Comparison of ENCODE assay signal across 9 mouse cellular contexts in the genomic region with DNA sequence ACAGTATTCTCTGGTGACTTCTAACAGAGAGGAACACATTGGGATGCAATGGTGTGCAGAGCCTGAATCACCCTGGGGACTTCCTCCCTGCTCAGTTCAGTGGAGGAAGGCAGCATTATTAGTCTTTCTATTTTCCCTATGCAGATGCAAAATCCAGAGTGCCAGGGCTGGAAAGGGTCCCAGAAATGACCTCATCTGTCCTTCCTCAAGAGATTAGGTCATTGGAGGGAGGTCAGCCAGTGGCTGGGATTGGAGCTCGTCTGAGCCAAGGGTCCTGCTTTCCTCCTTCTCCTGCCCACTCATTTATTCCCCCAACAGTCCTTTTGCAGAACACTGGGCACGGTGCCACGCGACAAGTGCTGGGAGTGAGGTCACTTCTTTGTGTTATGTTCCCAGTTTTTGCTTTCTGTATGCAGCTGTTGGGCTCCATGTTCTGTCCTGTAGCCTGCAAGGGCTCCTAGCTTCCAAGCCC. TPM values are rescaled to one million over a fixed set of nuclear protein-coding genes. Genes with fewer than 3 reads are reported as not detected.
A peak's percentile ranks its signal among the peaks of the same experiment; 100 is the strongest.
DNase-seq lines count a peak whose midpoint lies in the region; ATAC-seq lines count a peak whose summit lies in the region.
"Had no signal": no experiment of that assay in that cellular context is flagged by ENCODE, and none has a peak within 500 bp of the region (broad histone marks: within the 10 kb centered on the region; RNA-seq: fewer than 3 reads in every experiment).

No protein-coding gene starts in this region.

- H3K36me3 ChIP-seq in hindbrain, embryonic 15.5 days, result no peaks in the 10 kb centered on the region
- no peaks in the 10 kb centered on the region for H3K36me3 ChIP-seq in midbrain, embryonic 14.5 days (ENCODE audit: control insufficient read depth, insufficient read depth, low read length)

- H3K9me3 ChIP-seq in hindbrain, embryonic 15.5 days, result no peaks in the 10 kb centered on the region
- H3K9me3 ChIP-seq in midbrain, embryonic 14.5 days (ENCODE audit: control insufficient read depth, low read length), result no peaks in the 10 kb centered on the region

- H3K4me2 ChIP-seq in hindbrain, embryonic 15.5 days, result no peak overlapping the region
- H3K4me2 ChIP-seq in midbrain, embryonic 14.5 days (ENCODE audit: low read length), result no peak overlapping the region

- no peaks in the 10 kb centered on the region for H3K27me3 ChIP-seq in hindbrain, embryonic 15.5 days
- no peaks in the 10 kb centered on the region for H3K27me3 ChIP-seq in midbrain, embryonic 14.5 days (ENCODE audit: control insufficient read depth, insufficient read depth, low read length)

- peak; percentile 83 for ATAC-seq in hindbrain, embryonic 15.5 days (ENCODE audit: low FRiP score, low read depth)
- peak; percentile 60; the same call in 1 of the 2 replicates for ATAC-seq in midbrain, embryonic 14.5 days (ENCODE audit: low FRiP score, low TSS enrichment)

- H3K4me1 ChIP-seq in hindbrain, embryonic 15.5 days (replicated peaks), result peaks cover 14% of the 10 kb centered on the region
- no peaks in the 10 kb centered on the region for H3K4me1 ChIP-seq in midbrain, embryonic 14.5 days (ENCODE audit: control insufficient read depth, insufficient read depth, low read length)

- peak; percentile 93 for DNase-seq in Muller cell, postnatal 12 days (ENCODE audit: inconsistent ontology term)
- DNase-seq in adrenal gland, postnatal 4 days (ENCODE audit: low spot score in 2 of 2), result peak; percentile 21 to 47
- peak; percentile 90 for DNase-seq in gastrocnemius, adult 18-20 months (ENCODE audit: low spot score)
- peak; percentile 40 to 70 for DNase-seq in layer of hippocampus, postnatal 25 days (ENCODE audit: extremely low spot score in 1 of 2, low spot score in 1 of 2)
- peak; percentile 77 for DNase-seq in midbrain, embryonic 14.5 days
- DNase-seq in testis, postnatal 14 days (ENCODE audit: low spot score), result peak; percentile 65
- no peak for DNase-seq in natural killer cell, adult 2 months (ENCODE audit: low spot score in 2 of 2)

- 37% methylated on average over 4 of the region's 4 CpGs for WGBS in hindbrain, embryonic 15.5 days
- WGBS in midbrain, embryonic 14.5 days, result 63% methylated on average over 4 of the region's 4 CpGs

- H3K4me3 ChIP-seq in hindbrain, embryonic 15.5 days, result no peak overlapping the region
- H3K4me3 ChIP-seq in midbrain, embryonic 14.5 days (replicated peaks; ENCODE audit: low read depth, low read length), result no peak overlapping the region

- H3K27ac ChIP-seq in hindbrain, embryonic 15.5 days (replicated peaks), result peak overlapping the region; percentile 73
- H3K27ac ChIP-seq in midbrain, embryonic 14.5 days (replicated peaks; ENCODE audit: low read depth, low read length), result 0 out of 2 replicates have a peak overlapping the region, but pooled peaks have one; percentile 28
- H3K27ac ChIP-seq: liver, embryonic 14.5 days had no signal

- no peak overlapping the region for H3K9ac ChIP-seq in hindbrain, embryonic 15.5 days
- H3K9ac ChIP-seq in midbrain, embryonic 14.5 days (replicated peaks; ENCODE audit: low read length), result no peak overlapping the region
- H3K9ac ChIP-seq: liver, embryonic 14.5 days had no signal

RNA-seq across cellular contexts. Expression of gene Vash1, which starts 25.9 kb away (rescaled TPM):
- total RNA-seq in adrenal gland, postnatal 4 days (2021), result 10 to 100 TPM; 22.0 to 24.4 TPM
- total RNA-seq in gastrocnemius, adult 18-20 months (2021), result 1 to 10 TPM; 3.4 to 5.0 TPM
- polyA plus RNA-seq in hindbrain, embryonic 15.5 days (2015; fragmentation: Nextera tagmentation; extraction: Ambion mirVana), result 35.0 and 38.0 TPM in 2 replicates
- total RNA-seq in layer of hippocampus, postnatal 25 days (2021), result 10 to 100 TPM; 46.1 to 55.2 TPM
- 32.0 and 34.0 TPM in 2 replicates for polyA plus RNA-seq in midbrain, embryonic 14.5 days (2014; fragmentation: Nextera tagmentation; extraction: Ambion mirVana)

Comparison
In these comparisons a context has a peak if more than half of its experiments do, and no peak if none do; other contexts are left out.
1. DNase-seq: peak in Muller cell, postnatal 12 days (single experiment), adrenal gland, postnatal 4 days (2 of 2), gastrocnemius, adult 18-20 months (single experiment), layer of hippocampus, postnatal 25 days (2 of 2), midbrain, embryonic 14.5 days (single experiment) and testis, postnatal 14 days (single experiment); none in natural killer cell, adult 2 months (0 of 2).